Mouse (Mus musculus): ENCODE data around the gene Fuca1.
A peak's percentile ranks its signal among the peaks of the same experiment; 100 is the strongest.

Fuca1 gene

DNA sequence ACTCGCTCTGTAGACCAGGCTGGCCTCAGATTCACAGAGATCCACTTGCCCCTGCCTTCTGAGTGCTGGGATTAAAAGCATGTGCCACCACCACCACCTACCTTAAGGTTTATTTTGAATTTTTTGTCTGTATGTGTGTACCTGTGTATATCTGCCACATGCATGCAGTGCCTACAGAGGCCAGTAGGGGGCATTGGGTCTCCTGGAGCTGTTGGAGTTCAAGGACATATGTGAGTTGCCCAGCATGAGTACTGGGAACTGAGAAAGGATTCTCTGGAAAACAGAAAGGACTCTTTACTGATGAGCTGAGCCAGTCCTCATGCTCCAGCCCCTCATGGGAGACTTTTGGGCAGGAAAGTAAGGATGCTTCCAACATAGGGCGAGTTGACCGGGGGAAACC is 31.0 kb downstream of the Fuca1 start:
- no peak for DNase-seq (ENCODE audit: low read depth, low spot score)

DNA sequence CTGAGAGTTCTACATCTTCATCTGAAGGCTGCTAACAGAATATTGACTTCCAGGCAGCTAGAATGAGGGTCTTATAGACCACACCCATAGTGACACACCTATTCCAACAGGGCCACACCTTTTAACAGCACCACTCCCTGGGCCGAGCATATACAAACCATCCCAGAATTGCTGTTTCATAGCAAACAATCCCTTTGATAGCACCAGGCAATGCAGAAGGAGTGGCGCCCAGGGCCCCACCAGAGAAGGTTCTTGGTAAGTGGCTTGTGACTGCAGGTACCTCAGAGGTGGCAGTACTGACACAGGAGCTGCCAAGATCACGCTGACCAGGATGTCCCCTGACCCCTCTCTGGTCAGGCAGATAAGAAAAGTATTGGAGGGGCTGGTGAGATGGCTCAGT is 32.6 kb downstream of the Fuca1 start:
- DNase-seq (ENCODE audit: low read depth, low spot score): no peak

DNA sequence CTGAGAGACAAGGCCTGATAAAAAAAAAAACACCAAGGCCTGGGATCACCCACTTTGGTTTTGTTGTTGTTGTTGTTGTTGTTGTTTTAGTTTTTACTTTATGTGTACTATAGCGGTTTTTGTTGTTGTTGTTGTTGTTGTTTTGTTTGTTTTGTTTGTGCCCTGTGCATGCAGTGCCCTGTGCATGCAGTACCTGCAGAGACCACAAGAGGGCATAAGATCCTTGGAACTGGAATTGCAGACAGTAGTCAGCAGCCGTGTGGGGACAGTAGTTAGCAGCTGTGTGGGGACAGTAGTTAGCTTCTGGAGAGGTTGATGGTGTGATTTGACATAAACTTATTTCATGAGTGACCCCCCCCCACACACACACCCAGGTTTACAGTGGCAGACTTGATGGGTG is 33.7 kb downstream of the Fuca1 start:
- DNase-seq (ENCODE audit: low read depth, low spot score): no peak

DNA sequence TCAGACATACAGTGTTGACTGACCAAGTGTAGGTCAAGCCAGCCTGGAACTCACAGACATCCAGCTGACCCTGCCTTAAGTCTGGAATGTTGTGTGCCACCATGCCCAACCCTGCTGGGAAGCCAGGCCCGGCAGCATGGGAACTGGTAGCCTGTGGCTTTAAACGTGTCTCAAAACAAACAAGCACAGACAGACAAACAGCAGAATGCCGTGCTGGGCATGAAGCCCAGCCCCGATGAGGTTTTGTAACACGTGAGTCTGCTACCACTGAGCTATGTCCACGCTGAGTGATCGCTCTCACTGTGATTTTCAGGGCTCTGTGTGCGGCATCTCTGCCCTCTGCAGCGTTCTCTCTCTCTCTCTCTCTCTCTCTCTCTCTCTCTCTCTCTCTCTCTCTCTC is 35.4 kb downstream of the Fuca1 start:
- DNase-seq (ENCODE audit: low read depth, low spot score): no peak

DNA sequence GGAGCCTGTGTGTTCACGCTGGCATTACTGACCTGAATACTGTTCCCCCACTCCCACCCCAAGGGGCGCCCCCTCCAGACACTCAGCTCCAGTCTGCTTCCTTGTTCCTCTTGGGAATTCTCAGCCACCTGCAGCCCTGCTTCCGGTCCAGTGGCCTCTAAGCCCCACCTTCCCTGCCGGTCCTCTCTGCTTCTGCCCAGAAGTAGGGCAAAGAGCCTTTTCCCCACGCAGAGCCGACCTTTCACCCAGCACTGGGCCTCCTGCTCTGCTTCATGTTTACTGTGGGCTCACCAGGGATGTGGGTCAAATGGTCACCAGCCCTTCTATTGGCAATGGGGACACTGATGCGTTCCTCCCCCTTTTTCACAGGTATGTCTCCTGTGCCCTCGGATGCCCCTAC is 37.8 kb downstream of the Fuca1 start:
- no peak for DNase-seq (ENCODE audit: low read depth, low spot score)

DNA sequence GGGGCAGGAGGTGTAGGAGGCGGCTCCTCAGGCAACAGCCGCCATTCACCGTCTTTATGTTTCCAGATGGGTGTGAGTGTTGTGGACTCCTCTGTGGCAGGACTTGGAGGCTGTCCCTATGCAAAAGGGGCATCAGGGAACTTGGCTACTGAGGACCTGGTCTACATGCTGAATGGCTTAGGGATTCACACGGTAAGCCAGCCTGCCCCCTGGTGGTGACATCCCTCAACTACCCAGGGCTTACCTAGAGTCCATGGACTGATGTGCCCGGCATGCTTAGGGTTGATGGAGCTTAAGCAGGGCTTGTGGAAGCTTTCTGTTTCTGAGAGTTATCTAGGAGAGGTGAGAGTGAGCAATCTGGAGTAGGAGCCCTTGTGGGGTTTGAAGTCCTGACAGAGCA is 40.2 kb downstream of the Fuca1 start:
- DNase-seq (ENCODE audit: low read depth, low spot score): no peak

DNA sequence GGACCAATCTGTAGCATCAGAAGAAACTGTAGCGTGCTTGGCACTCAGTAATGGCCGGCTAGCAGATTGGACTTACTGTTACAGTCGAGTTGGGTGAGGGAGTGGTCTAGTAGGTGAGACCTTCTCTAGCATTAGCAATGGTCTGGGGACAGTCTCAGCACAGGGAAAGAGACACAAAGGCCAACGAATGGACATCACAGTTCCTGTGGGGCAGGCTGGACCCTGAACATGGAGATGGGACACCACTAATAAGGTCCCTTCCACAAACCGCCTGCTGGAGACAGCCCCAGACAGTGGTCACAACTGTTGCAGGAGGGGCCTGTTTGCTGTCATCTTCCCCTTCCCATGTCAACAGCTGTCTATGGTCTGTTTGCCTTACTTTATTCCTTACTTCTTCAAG is 41.2 kb downstream of the Fuca1 start:
- DNase-seq (ENCODE audit: low read depth, low spot score): no peak

DNA sequence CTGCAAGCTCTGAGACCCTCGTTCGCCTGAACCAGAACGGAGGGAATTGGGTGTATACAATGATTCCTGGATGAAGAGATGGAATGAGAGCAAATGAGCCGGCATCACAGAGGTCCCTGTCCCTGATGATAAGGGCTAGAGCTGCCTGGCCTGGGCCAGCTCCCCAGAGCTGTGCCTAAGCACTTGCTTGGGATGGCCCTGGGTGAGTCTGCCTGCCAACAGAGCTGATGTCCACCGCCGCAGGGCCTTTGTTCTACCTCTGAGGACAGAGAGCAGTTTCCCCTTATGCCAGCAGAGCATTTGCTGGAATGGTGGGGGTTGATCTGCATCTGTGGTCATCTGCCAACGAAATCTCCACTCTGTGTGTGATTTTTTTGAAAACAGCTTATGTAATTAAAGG is 41.7 kb downstream of the Fuca1 start:
- DNase-seq (ENCODE audit: low read depth, low spot score): no peak

DNA sequence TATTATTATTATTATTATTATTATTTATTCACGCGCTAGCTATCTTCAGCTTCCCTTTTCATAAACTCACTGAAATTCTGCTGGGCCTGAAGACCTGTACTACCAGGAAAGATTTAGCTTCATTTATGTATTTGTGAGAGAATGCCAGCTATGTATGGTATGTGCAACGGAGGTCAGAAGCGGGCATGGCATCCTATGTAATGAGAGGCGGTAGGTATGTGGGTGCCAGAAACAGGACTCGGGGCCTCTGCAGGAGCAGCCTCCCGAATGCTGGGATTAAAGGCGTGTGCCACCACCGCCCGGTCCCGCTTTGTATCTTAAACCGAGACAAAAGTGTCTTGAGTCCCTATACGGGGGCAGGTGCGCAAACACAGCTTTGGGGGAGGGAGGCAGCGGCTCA is 42.4 kb downstream of the Fuca1 start:
- DNase-seq (ENCODE audit: low read depth, low spot score): no peak

DNA sequence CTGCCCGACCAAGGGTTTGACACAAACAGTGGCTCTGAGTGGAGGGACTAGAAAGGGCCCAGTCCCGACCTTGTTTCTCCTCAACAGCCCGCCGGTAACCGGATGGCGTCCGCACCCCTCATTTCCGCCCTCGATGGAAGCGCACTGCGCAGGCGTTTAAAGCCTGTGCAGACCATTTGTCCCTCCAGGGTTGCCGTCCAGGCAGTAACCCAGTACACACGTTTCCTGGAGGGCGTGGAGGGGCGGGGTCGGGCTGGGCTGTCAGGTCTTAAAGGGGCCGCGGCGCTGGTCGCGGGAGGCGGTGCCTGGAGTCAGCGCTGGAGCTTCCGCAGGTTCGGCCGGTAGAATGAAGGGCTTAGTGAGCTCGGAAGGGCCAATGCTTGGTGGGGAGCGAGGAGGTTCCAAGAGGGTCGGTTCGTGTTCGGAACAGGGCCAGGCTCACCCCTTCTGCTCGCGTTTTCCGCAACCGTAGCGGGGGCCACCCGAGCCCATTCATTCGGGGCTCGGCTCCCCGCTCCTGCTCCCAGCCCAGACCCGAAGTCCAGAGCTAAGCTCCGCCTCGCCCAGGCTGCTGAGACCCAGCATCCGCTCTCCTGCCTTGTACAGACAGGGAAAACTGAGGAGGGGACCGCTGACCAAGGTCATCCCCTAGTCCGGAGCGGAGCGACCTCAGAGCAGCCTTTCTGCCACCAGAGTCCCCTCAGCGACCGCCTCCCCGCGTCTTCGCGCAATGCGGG is 43.1 kb downstream of the Fuca1 start, which contains the start of gene Gale:
Gale (plus strand) TSS at position 271 of the 737 bp plus-strand sequence.
- DNase-seq (ENCODE audit: low read depth, low spot score): peak; percentile 96

DNA sequence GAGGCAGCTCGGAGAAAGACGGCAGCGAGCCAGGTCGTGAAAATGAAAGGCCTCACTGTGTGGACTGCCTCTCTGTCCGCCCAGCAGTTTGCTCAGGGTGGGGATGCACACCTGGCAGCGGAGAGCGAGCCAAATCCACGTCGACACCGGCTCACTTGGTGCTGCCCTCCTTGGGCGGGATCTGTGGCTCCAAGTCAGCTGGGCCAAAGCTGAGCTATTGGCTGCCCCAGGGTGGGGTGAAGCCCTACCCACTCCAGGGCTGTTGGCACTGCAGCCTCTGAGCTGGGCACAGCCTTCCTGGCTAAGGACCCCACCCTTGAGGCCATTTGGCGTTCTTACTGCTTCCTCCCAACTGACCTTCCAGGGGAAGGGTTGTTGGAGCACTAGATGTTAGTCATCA is 43.9 kb downstream of the Fuca1 start:
- DNase-seq (ENCODE audit: low read depth, low spot score): no peak

DNA sequence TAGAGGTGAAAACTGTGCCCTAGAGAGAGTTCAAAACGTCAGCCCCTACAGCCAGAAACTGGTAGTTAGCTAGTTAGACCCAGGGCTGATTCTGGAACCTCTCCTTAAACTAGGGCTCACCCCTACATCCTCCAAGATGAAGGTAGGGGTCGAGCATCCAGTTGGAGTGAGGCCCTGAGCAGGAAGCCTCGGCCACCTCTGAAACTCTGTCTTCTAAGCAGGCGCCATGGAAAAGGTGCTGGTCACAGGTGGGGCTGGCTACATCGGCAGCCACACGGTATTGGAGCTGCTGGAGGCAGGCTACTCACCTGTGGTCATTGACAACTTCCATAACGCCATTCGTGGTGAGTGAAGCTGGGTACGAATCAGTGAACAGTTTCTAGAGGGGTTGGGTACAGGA is 44.6 kb downstream of the Fuca1 start:
- DNase-seq (ENCODE audit: low read depth, low spot score): no peak

DNA sequence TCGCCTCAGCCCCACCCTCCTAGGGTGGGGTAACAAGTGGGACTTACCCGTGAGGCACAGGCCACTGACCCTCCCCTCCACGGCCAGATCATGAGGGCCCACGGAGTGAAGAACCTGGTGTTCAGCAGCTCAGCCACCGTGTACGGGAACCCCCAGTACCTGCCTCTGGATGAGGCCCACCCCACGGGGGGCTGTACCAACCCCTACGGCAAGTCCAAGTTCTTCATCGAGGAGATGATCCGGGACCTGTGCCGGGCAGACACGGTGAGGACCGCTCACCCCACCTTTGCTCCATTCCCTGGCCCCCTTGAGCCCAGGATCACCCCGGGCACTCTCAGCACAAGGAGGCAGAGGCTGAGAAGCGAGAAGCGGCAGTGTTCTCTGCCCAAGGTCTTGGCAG is 45.7 kb downstream of the Fuca1 start:
- DNase-seq (ENCODE audit: low read depth, low spot score): no peak

DNA sequence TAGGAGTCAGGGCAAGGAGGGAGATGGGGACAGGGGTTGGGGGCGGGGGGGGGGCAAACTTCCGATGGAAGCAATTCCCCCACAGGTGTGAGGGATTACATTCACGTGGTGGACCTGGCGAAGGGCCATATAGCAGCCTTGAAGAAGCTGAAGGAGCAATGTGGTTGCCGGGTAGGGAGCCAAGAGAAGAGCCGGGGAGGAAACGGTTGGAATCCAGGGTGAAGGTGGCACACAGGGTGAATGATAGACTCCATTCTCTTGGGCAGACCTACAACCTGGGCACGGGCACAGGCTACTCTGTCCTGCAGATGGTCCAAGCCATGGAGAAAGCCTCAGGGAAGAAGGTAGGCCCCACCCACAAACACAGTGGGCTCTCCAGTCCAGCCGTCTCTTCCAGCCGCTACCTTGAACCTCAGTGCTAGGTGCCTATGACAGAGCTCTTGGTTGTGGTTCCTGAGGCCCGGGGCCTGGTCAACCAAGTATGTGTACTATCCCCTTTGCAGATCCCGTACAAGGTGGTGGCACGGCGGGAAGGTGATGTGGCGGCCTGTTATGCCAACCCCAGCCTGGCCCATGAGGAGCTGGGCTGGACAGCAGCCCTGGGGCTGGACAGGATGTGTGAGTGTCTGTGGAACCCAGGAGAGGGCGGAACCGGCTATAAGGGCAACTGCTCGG is 46.7 kb downstream of the Fuca1 start:
- DNase-seq (ENCODE audit: low read depth, low spot score): no peak

DNA sequence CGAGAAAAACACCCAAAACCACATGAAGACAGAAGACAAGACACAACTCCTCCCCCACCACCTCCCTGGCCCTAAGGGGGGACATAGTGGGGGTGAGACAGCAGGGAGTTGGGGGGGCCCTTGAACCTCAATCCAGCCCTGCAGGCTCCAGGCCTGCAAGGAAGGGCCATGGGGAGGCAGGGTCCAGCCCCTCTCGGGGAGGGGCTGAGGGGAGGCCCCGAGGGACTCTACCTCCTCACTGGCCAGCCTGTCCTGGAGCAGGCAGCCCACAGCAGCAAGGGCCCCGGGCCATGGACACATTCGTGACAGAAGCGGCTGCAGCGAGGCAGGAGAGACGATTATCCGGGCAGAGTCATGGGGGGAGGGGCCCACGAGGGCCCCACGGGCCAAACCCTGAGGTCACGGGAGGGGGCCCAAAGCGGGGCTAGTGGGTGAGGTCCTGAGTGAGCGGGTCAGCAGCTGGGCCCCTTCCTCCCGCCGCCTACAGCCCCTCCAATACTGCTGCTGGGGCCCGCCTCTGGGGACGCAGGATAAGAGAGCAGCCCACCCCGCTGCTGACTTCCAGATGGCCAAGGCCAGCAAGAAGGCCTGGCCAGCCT is 47.8 kb downstream of the Fuca1 start:
- no peak for DNase-seq (ENCODE audit: low read depth, low spot score)

DNA sequence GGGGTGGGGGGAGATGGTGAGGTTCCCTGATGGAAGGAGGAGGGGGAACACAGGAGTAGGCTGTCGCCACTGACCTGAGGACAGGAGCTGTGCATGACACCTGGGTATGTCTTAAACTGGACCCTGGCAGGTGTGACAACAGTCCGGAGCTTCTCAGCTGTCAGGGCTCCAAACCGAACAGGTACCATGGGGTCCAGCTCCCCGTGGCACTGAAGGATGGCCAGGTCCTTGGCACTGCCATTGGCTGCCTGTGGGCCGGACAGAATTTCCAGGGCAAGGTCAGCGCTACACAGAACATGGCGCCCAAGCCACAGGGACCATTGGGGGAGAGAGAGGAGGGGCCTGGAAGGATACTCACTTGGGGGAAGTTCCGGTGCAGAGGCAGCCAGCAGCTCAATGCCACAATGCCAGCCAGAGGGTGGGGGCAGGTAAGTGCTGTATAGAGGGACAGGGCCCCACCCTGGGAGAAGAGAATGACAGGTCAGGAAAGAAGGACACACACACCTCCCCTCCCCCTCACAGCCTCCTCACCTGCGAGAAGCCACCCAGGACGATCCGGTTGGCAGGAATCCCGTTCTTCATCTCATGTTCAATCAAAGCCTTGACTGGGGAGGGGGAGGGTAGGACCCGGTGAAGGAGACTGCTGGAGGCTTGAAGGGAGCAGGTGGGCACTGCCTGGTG is 48.7 kb downstream of the Fuca1 start:
- no peak for DNase-seq (ENCODE audit: low read depth, low spot score)

DNA sequence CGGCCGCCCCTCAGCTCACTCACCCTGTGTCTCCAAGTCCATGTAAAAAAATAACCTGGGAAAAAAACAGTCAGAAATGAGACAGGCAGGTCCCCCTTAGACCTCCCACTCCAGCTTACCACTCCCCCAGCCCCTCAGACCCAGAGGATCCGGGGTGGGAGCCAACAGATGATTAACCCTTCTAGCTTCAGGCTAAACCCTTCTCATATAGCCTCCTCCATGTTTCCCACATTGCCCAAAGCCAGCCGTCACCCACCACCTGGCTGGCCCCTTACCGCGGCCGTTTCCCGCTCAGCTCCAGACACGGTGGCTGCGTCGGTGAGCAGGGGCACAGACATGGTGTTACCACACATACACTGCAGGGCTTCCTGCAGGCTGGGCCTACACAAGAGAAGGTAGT is 50.0 kb downstream of the Fuca1 start:
- no peak for DNase-seq (ENCODE audit: low read depth, low spot score)

DNA sequence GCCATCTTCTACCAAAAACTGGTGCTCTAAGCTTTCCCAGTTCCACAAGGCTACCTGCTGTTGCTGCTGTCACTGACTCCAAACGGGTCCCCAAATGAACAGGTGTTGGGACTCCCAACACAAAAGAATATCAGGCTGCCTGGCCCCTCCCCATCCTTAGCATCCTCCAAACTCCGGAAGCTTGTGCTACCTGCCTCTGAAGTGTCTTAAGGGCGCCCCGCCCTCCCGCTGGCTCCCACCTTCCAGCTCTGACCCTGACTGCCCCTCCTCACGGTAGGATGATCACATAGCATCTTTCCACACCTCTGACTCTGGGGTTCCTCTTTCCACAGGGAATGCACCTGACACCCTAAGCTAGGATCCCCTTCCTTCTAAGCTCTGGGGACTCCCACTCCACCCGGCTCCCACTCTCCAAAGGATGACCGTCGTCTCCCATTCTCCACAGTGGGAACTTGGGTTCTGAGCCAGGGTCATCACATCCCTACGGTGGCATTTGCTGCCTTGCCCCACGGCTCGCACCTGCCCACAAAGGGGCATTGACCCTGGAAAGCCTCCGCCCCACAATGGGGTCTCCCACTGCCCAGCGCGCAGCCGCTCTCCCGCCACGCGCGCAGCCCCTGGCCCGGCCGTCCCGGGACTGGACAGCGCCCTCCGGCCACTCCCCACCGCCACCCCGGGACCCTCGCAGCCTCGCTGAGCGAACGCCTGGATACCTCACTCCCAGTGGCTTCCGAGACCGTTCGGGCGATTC is 51.4 kb downstream of the Fuca1 start:
- no peak for DNase-seq (ENCODE audit: low read depth, low spot score)

DNA sequence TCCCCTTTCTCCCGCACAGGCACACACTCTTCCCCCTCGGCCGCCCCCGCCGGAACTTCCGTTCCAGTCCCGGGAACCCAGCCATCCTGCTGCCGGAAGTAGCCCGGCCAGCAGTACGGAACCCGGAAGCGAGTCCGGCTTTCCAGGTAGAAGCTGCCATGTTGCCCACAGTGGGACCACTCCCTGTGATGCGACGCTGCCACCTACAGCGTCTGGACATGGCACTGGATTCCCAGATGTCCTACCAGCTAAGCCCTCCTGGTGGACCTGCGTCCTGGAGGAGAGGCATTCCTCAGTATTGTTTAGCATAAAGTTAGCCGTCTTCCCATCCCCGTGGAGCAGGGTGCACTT is 52.0 kb downstream of the Fuca1 start, which contains the start of gene Lypla2:
Lypla2 (minus strand) TSS at position 71 of the 351 bp plus-strand sequence.
- DNase-seq (ENCODE audit: low read depth, low spot score): peak; percentile 77

DNA sequence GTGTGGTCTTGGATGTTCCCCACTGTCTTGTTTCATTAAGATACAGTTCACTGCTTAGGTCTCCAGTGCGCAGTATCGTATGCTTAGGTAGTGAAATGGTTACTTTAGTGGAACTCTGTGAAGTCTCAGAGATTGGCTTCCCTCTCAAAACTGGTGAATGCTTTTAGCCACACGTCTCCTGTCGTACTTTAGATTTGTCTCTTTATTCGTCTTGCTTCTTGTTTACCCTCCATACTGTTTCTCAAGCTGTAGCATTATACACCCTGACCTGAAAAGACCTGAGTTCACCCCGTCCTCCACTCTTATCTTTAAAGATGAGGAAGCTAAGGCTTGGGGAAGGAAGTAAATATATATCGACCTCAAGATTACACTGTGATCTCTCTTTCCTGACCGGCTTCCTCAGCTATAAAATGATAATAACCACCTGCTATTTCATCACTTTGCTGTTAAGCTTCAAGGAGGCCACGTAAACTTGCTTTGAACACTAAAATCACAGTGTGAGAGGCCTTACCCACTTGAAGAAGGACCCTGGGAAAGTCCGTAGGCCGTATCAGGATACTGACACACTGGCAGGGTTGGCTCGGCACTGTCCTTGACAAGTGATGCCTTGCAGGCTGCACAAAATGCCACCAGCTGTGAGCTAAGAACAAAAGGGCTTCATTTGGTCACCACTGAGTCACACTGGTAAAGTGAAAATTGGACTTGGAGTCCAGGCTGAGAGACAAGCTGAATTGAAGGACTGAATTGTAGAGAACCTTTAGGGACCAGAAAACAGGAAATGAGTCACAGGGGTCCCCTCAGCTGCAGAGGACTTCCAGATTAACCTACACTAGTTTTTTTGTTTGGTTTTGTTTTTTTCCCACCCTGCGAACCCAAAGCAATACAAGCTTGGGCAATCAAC is 52.6 kb downstream of the Fuca1 start:
- DNase-seq (ENCODE audit: low read depth, low spot score): no peak

DNA sequence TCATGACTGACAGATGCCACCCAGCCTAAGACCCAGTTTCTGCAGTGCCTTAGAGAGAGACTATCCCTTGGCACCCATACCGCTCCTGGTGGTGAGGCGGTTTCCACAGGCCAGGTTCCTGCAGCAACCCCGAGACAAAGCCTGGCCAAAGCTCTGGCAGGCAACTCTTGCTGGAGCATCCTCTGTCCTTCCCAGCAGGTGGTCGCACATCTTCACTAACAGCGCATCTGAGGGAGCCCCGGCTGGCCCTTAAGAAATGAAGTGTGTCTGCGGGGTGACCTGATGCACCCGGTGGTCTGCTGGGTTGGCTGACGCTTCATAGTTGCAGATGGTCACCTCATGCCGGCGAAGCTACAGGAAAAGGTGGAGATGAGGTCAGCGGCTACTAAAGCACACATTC is 55.6 kb downstream of the Fuca1 start:
- no peak for DNase-seq (ENCODE audit: low read depth, low spot score)

Measured in brain, embryonic 18.5 days (tissue).